Mouse (Mus musculus): ENCODE results near the gene Ttf2.

Ttf2 gene

GRCm38 (mm10) chr3:100911498-100912213 lies 57.8 kb downstream of the Ttf2 start:
- DNase-seq (ENCODE audit: low read depth, low spot score) = no peak

- DNase-seq (ENCODE audit: low read depth, low spot score) = no peak
Measured at GRCm38 (mm10) chr3:100911026-100911425, 58.4 kb downstream of the Ttf2 start.

- DNase-seq (ENCODE audit: low read depth, low spot score) = no peak
Measured at GRCm38 (mm10) chr3:100910621-100911020, 58.8 kb downstream of the Ttf2 start.

- no peak for DNase-seq (ENCODE audit: low read depth, low spot score)
Measured at GRCm38 (mm10) chr3:100908594-100908993, 60.9 kb downstream of the Ttf2 start.

- DNase-seq (ENCODE audit: low read depth, low spot score) = no peak
Measured at GRCm38 (mm10) chr3:100906916-100907315, 62.5 kb downstream of the Ttf2 start.

GRCm38 (mm10) chr3:100906128-100906527 lies 63.3 kb downstream of the Ttf2 start:
- DNase-seq (ENCODE audit: low read depth, low spot score) = no peak

GRCm38 (mm10) chr3:100895500-100895899 lies 74.0 kb downstream of the Ttf2 start:
- no peak for DNase-seq (ENCODE audit: low read depth, low spot score)

- DNase-seq (ENCODE audit: low read depth, low spot score) = no peak
Measured at GRCm38 (mm10) chr3:100892383-100893335, 76.8 kb downstream of the Ttf2 start.

GRCm38 (mm10) chr3:100890406-100890805 lies 79.1 kb downstream of the Ttf2 start:
- no peak for DNase-seq (ENCODE audit: low read depth, low spot score)

- DNase-seq (ENCODE audit: low read depth, low spot score) = no peak
Measured at GRCm38 (mm10) chr3:100889234-100889633, 80.2 kb downstream of the Ttf2 start.
